Mouse (Mus musculus): ENCODE measurements around the gene Fam166b. TPM values are rescaled to one million over a fixed set of nuclear protein-coding genes. Genes with fewer than 3 reads are reported as not detected.

Gene Fam166b
- polyA plus RNA-seq, 1 experiment from 2014 or later: 1.4 TPM

- Histone ChIP-seq H3K9ac (no peak overlapping the region), H3K36me3 (peaks cover 67% of the 10 kb centered on the region), H3K4me2 (no peak overlapping the region), H3K27ac (no peak overlapping the region), H3K4me1 (replicated peaks) (peaks cover 28% of the 10 kb centered on the region), H3K4me3 (no peak overlapping the region), H3K9me3 (no peaks in the 10 kb centered on the region), H3K27me3 (no peaks in the 10 kb centered on the region)
- 95% methylated on average over 22 of the region's 22 CpGs for WGBS
- no peak for ATAC-seq (ENCODE audit: low FRiP score)
Observed at GRCm38 (mm10) chr4:43416071-43416490, 12.9 kb downstream of the Fam166b start.

GRCm38 (mm10) chr4:43415221-43416070 is 13.5 kb downstream of the Fam166b start:
- H3K4me2 ChIP-seq: no peak overlapping the region
- no peak overlapping the region for H3K27ac ChIP-seq
- H3K27me3 ChIP-seq: no peaks in the 10 kb centered on the region
- 92% methylated on average over 29 of the region's 29 CpGs for WGBS
- H3K9me3 ChIP-seq: no peaks in the 10 kb centered on the region
- no peak overlapping the region for H3K4me3 ChIP-seq
- H3K9ac ChIP-seq: no peak overlapping the region
- peaks cover 66% of the 10 kb centered on the region for H3K36me3 ChIP-seq
- H3K4me1 ChIP-seq (replicated peaks): peaks cover 32% of the 10 kb centered on the region
- ATAC-seq (ENCODE audit: low FRiP score): no peak

GRCm38 (mm10) chr4:43414761-43415160 is 14.2 kb downstream of the Fam166b start:
- H3K4me2 ChIP-seq: no peak overlapping the region
- H3K4me3 ChIP-seq: no peak overlapping the region
- H3K27me3 ChIP-seq: no peaks in the 10 kb centered on the region
- peaks cover 61% of the 10 kb centered on the region for H3K36me3 ChIP-seq
- no peak overlapping the region for H3K27ac ChIP-seq
- 90% methylated on average over 14 of the region's 14 CpGs for WGBS
- H3K9me3 ChIP-seq: no peaks in the 10 kb centered on the region
- ATAC-seq (ENCODE audit: low FRiP score): no peak
- no peak overlapping the region for H3K9ac ChIP-seq
- peaks cover 33% of the 10 kb centered on the region for H3K4me1 ChIP-seq (replicated peaks)

GRCm38 (mm10) chr4:43407071-43407920 is 21.6 kb downstream of the Fam166b start:
- Histone ChIP-seq H3K9ac (peak overlapping the region; percentile 93), H3K4me3 (peak overlapping the region; percentile 67), H3K27ac (peak overlapping the region; percentile 99), H3K4me1 (replicated peaks) (peaks cover 52% of the 10 kb centered on the region), H3K9me3 (no peaks in the 10 kb centered on the region), H3K4me2 (peak overlapping the region; percentile 79), H3K36me3 (no peaks in the 10 kb centered on the region), H3K27me3 (no peaks in the 10 kb centered on the region)
- ATAC-seq (ENCODE audit: low FRiP score): peak; percentile 53
- 51% methylated on average over 12 of the region's 12 CpGs for WGBS

- Histone ChIP-seq H3K9ac (peak overlapping the region; percentile 93), H3K36me3 (no peaks in the 10 kb centered on the region), H3K9me3 (no peaks in the 10 kb centered on the region), H3K27me3 (no peaks in the 10 kb centered on the region), H3K4me2 (peak overlapping the region; percentile 79), H3K4me3 (peak overlapping the region; percentile 67), H3K27ac (peak overlapping the region; percentile 99), H3K4me1 (replicated peaks) (peaks cover 52% of the 10 kb centered on the region)
- ATAC-seq (ENCODE audit: low FRiP score): peak; percentile 96
- 1% methylated on average over 28 of the region's 28 CpGs for WGBS
Observed at GRCm38 (mm10) chr4:43406162-43406971, 22.6 kb downstream of the Fam166b start.

- Histone ChIP-seq H3K27me3 (no peaks in the 10 kb centered on the region), H3K4me3 (no peak overlapping the region), H3K27ac (no peak overlapping the region), H3K9me3 (no peaks in the 10 kb centered on the region), H3K36me3 (no peaks in the 10 kb centered on the region), H3K9ac (no peak overlapping the region), H3K4me2 (no peak overlapping the region), H3K4me1 (replicated peaks) (peaks cover 51% of the 10 kb centered on the region)
- no peak for ATAC-seq (ENCODE audit: low FRiP score)
- 90% methylated on average over 10 of the region's 10 CpGs for WGBS
Observed at GRCm38 (mm10) chr4:43404697-43405096, 24.2 kb downstream of the Fam166b start.

- 88% methylated on average over 9 of the region's 9 CpGs for WGBS
- ATAC-seq (ENCODE audit: low FRiP score): no peak
- peaks cover 50% of the 10 kb centered on the region for H3K4me1 ChIP-seq (replicated peaks)
- no peaks in the 10 kb centered on the region for H3K9me3 ChIP-seq
- no peaks in the 10 kb centered on the region for H3K27me3 ChIP-seq
- H3K4me2 ChIP-seq: no peak overlapping the region
- H3K27ac ChIP-seq: no peak overlapping the region
- H3K4me3 ChIP-seq: no peak overlapping the region
- no peak overlapping the region for H3K9ac ChIP-seq
- no peaks in the 10 kb centered on the region for H3K36me3 ChIP-seq
Observed at GRCm38 (mm10) chr4:43402212-43402611, 26.7 kb downstream of the Fam166b start.

- Histone ChIP-seq H3K27me3 (no peaks in the 10 kb centered on the region), H3K4me3 (no peak overlapping the region), H3K9me3 (no peaks in the 10 kb centered on the region), H3K4me1 (replicated peaks) (peaks cover 48% of the 10 kb centered on the region), H3K9ac (no peak overlapping the region), H3K4me2 (no peak overlapping the region), H3K36me3 (no peaks in the 10 kb centered on the region), H3K27ac (no peak overlapping the region)
- WGBS: 87% methylated on average over 10 of the region's 10 CpGs
- ATAC-seq (ENCODE audit: low FRiP score): no peak
Observed at GRCm38 (mm10) chr4:43401486-43401885, 27.4 kb downstream of the Fam166b start.

GRCm38 (mm10) chr4:43400976-43401375 is 28.0 kb downstream of the Fam166b start:
- WGBS: 41% methylated on average over 10 of the region's 10 CpGs
- H3K4me3 ChIP-seq: no peak overlapping the region
- H3K27me3 ChIP-seq: no peaks in the 10 kb centered on the region
- ATAC-seq (ENCODE audit: low FRiP score): no peak
- no peak overlapping the region for H3K4me2 ChIP-seq
- no peak overlapping the region for H3K27ac ChIP-seq
- H3K9me3 ChIP-seq: no peaks in the 10 kb centered on the region
- H3K4me1 ChIP-seq (replicated peaks): peaks cover 45% of the 10 kb centered on the region
- H3K36me3 ChIP-seq: no peaks in the 10 kb centered on the region
- no peak overlapping the region for H3K9ac ChIP-seq

GRCm38 (mm10) chr4:43399391-43400131 is 29.4 kb downstream of the Fam166b start:
- 0 out of 2 replicates have a peak, but pooled peaks have one; percentile 26 for ATAC-seq (ENCODE audit: low FRiP score)
- H3K9me3 ChIP-seq: no peaks in the 10 kb centered on the region
- H3K27me3 ChIP-seq: no peaks in the 10 kb centered on the region
- peaks cover 37% of the 10 kb centered on the region for H3K4me1 ChIP-seq (replicated peaks)
- 77% methylated on average over 31 of the region's 31 CpGs for WGBS
- H3K36me3 ChIP-seq: no peaks in the 10 kb centered on the region
- H3K4me3 ChIP-seq: no peak overlapping the region
- H3K27ac ChIP-seq: peak overlapping the region; percentile 60; the same call in 1 of the 2 replicates
- peak overlapping the region; percentile 30 for H3K4me2 ChIP-seq
- 0 out of 2 replicates have a peak overlapping the region, but pooled peaks have one; percentile 10 for H3K9ac ChIP-seq

GRCm38 (mm10) chr4:43398829-43399331 is 30.1 kb downstream of the Fam166b start:
- ATAC-seq (ENCODE audit: low FRiP score): 0 out of 2 replicates have a peak, but pooled peaks have one; percentile 15
- Histone ChIP-seq H3K4me2 (peak overlapping the region; percentile 30), H3K9me3 (no peaks in the 10 kb centered on the region), H3K27ac (peak overlapping the region; percentile 60), H3K27me3 (no peaks in the 10 kb centered on the region), H3K36me3 (no peaks in the 10 kb centered on the region), H3K4me1 (replicated peaks) (peaks cover 37% of the 10 kb centered on the region), H3K4me3 (no peak overlapping the region), H3K9ac (0 out of 2 replicates have a peak overlapping the region, but pooled peaks have one; percentile 10)
- 52% methylated on average over 17 of the region's 17 CpGs for WGBS
